Comparison of ENCODE assay signal across 8 mouse cellular contexts in the genomic region with DNA sequence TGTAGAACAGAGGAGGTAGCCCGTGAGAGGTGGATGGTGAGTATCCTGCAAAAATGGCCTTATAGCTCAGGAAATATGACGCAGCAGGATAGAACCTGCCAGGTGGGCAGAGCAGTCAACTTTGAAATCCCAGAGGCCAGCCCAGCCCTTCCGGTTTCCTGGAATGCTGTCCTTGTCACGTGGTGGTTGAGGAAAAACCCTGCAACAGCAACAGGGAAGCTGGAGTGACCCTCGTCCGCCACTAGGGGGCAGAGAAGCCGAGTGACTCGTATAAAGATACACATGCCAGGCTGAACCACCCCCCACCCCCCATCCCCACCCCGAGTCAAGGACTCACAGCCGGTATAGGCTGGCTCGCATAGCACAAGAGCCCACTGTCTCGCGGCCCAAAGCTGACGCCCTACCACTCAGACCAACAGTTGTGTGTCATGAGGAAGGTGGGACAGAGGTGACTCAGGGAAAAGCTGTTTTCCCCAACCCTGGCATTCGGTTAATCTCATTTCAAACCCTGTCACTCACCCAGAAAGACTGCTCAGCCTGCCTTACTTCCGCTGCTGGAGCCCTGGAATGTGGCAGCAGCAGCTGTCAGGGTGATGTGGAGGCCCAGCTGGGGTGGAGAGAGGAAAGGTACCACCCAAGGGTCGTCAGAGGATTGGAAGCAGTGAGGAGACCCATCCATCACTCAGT.
A peak's percentile ranks its signal among the peaks of the same experiment; 100 is the strongest.
DNase-seq lines count a peak whose midpoint lies in the region; ATAC-seq lines count a peak whose summit lies in the region.

No protein-coding gene starts in this region.

- H3K27ac ChIP-seq in embryonic facial prominence, embryonic 13.5 days = peak overlapping the region; percentile 69
- peak overlapping the region; percentile 73 for H3K27ac ChIP-seq in heart, embryonic 11.5 days (ENCODE audit: low read depth, low read length)
- H3K27ac ChIP-seq in kidney, embryonic 14.5 days (ENCODE audit: low read depth, low read length) = peak overlapping the region; percentile 83
- peak overlapping the region; percentile 84 for H3K27ac ChIP-seq in limb, embryonic 15.5 days
- H3K27ac ChIP-seq in midbrain, embryonic 16.5 days (ENCODE audit: low read length) = no peak overlapping the region

- DNase-seq in ovary, adult 18-20 months (ENCODE audit: low spot score) = peak; percentile 85
- no peak for DNase-seq in ovary, postnatal 10 days (ENCODE audit: low spot score)
- DNase-seq in spleen, postnatal 36 days (ENCODE audit: low spot score in 2 of 2) = peak; percentile 47 to 60

- peaks cover 21% of the 10 kb centered on the region for H3K4me1 ChIP-seq in embryonic facial prominence, embryonic 13.5 days
- peaks cover 10% of the 10 kb centered on the region for H3K4me1 ChIP-seq in heart, embryonic 11.5 days (ENCODE audit: control insufficient read depth, insufficient read depth, low read length)
- H3K4me1 ChIP-seq in kidney, embryonic 14.5 days (ENCODE audit: control insufficient read depth, insufficient read depth, low read length) = peaks cover 18% of the 10 kb centered on the region
- peaks cover 19% of the 10 kb centered on the region for H3K4me1 ChIP-seq in limb, embryonic 15.5 days
- H3K4me1 ChIP-seq in midbrain, embryonic 16.5 days (ENCODE audit: control insufficient read depth, insufficient read depth, low read length) = peaks cover 9% of the 10 kb centered on the region

- peak; percentile 86 for ATAC-seq in embryonic facial prominence, embryonic 13.5 days (ENCODE audit: insufficient number of reproducible peaks, insufficient read depth, low FRiP score, low TSS enrichment, low read depth)
- peak; percentile 80 for ATAC-seq in heart, embryonic 11.5 days (replicated peaks; ENCODE audit: insufficient number of reproducible peaks, low FRiP score, low TSS enrichment)
- ATAC-seq in kidney, embryonic 14.5 days (ENCODE audit: low FRiP score, low TSS enrichment) = peak; percentile 88
- ATAC-seq in limb, embryonic 15.5 days (ENCODE audit: insufficient number of reproducible peaks, low FRiP score, low TSS enrichment, low read depth) = peak; percentile 84
- ATAC-seq in midbrain, embryonic 16.5 days = peak; percentile 92

- H3K9ac ChIP-seq in embryonic facial prominence, embryonic 13.5 days = peak overlapping the region; percentile 52
- H3K9ac ChIP-seq in heart, embryonic 11.5 days (ENCODE audit: low read depth, low read length) = peak overlapping the region; percentile 56; the same call in 1 of the 2 replicates
- peak overlapping the region; percentile 47 for H3K9ac ChIP-seq in kidney, embryonic 14.5 days (ENCODE audit: low read depth, low read length)
- H3K9ac ChIP-seq in limb, embryonic 15.5 days = no peak overlapping the region
- no peak overlapping the region; the same call in 1 of the 2 replicates for H3K9ac ChIP-seq in midbrain, embryonic 16.5 days (ENCODE audit: low read depth, low read length)

- no peaks in the 10 kb centered on the region for H3K27me3 ChIP-seq in embryonic facial prominence, embryonic 13.5 days
- no peaks in the 10 kb centered on the region for H3K27me3 ChIP-seq in heart, embryonic 11.5 days (ENCODE audit: control insufficient read depth, insufficient read depth, low read length)
- H3K27me3 ChIP-seq in kidney, embryonic 14.5 days (ENCODE audit: control insufficient read depth, insufficient read depth, low read length) = no peaks in the 10 kb centered on the region
- H3K27me3 ChIP-seq in limb, embryonic 15.5 days = no peaks in the 10 kb centered on the region
- H3K27me3 ChIP-seq in midbrain, embryonic 16.5 days (ENCODE audit: control insufficient read depth, insufficient read depth, low read depth, low read length) = no peaks in the 10 kb centered on the region

- no peaks in the 10 kb centered on the region for H3K9me3 ChIP-seq in embryonic facial prominence, embryonic 13.5 days
- no peaks in the 10 kb centered on the region for H3K9me3 ChIP-seq in heart, embryonic 11.5 days (replicated peaks; ENCODE audit: control insufficient read depth, low read length)
- no peaks in the 10 kb centered on the region for H3K9me3 ChIP-seq in kidney, embryonic 14.5 days (ENCODE audit: control insufficient read depth, low read length)
- H3K9me3 ChIP-seq in limb, embryonic 15.5 days = no peaks in the 10 kb centered on the region
- H3K9me3 ChIP-seq in midbrain, embryonic 16.5 days (replicated peaks; ENCODE audit: control insufficient read depth, low read length, poor library complexity, severe bottlenecking) = no peaks in the 10 kb centered on the region

- peak overlapping the region; percentile 69 for H3K4me2 ChIP-seq in embryonic facial prominence, embryonic 13.5 days
- H3K4me2 ChIP-seq in heart, embryonic 11.5 days = peak overlapping the region; percentile 58
- H3K4me2 ChIP-seq in kidney, embryonic 14.5 days (replicated peaks; ENCODE audit: low read depth, low read length) = peak overlapping the region; percentile 61
- peak overlapping the region; percentile 69 for H3K4me2 ChIP-seq in limb, embryonic 15.5 days
- H3K4me2 ChIP-seq in midbrain, embryonic 16.5 days (ENCODE audit: low read length) = peak overlapping the region; percentile 52

- no peaks in the 10 kb centered on the region for H3K36me3 ChIP-seq in embryonic facial prominence, embryonic 13.5 days
- no peaks in the 10 kb centered on the region for H3K36me3 ChIP-seq in heart, embryonic 11.5 days (ENCODE audit: control insufficient read depth, insufficient read depth, low read length)
- no peaks in the 10 kb centered on the region for H3K36me3 ChIP-seq in kidney, embryonic 14.5 days (ENCODE audit: control insufficient read depth, insufficient read depth, low read length)
- no peaks in the 10 kb centered on the region for H3K36me3 ChIP-seq in limb, embryonic 15.5 days
- H3K36me3 ChIP-seq in midbrain, embryonic 16.5 days (ENCODE audit: control insufficient read depth, insufficient read depth, low read length) = no peaks in the 10 kb centered on the region

- peak overlapping the region; percentile 34 for H3K4me3 ChIP-seq in embryonic facial prominence, embryonic 13.5 days
- H3K4me3 ChIP-seq in heart, embryonic 11.5 days (ENCODE audit: low read depth, low read length) = peak overlapping the region; percentile 15
- H3K4me3 ChIP-seq in kidney, embryonic 14.5 days (ENCODE audit: low read length) = peak overlapping the region; percentile 25
- H3K4me3 ChIP-seq in limb, embryonic 15.5 days = peak overlapping the region; percentile 30
- H3K4me3 ChIP-seq in midbrain, embryonic 16.5 days (ENCODE audit: low read depth, low read length) = peak overlapping the region; percentile 5; the same call in 1 of the 2 replicates

- 2% methylated on average over 17 of the region's 17 CpGs for WGBS in embryonic facial prominence, embryonic 13.5 days
- WGBS in heart, embryonic 11.5 days (ENCODE audit: insufficient replicate concordance) = under 1% methylated on average over 17 of the region's 17 CpGs
- WGBS in kidney, embryonic 14.5 days = 2% methylated on average over 17 of the region's 17 CpGs
- 1% methylated on average over 17 of the region's 17 CpGs for WGBS in limb, embryonic 15.5 days
- 3% methylated on average over 17 of the region's 17 CpGs for WGBS in midbrain, embryonic 16.5 days

Comparison
In these comparisons a context has a peak if more than half of its experiments do, and no peak if none do; other contexts are left out.
1. H3K9ac ChIP-seq: peak in embryonic facial prominence, embryonic 13.5 days (single experiment), heart, embryonic 11.5 days (single experiment) and kidney, embryonic 14.5 days (single experiment); none in limb, embryonic 15.5 days (single experiment) and midbrain, embryonic 16.5 days (single experiment).
2. Peak in every context shown above with its lines, with median percentiles within 50 percentile points of each other: ATAC-seq, H3K4me2 ChIP-seq and H3K4me3 ChIP-seq.